28 mouse cellular contexts compared by ENCODE assay signal in genomic region chr6:15463390-15463789, GRCm38 (mm10).
"Had no signal": no experiment of that assay in that cellular context is flagged by ENCODE, and none has a peak within 500 bp of the region (broad histone marks: within the 10 kb centered on the region; RNA-seq: fewer than 3 reads in every experiment).

No protein-coding gene starts in this region.

- H3K9me3 ChIP-seq: heart, embryonic 13.5 days; heart, embryonic 15.5 days; hindbrain, embryonic 10.5 days; hindbrain, embryonic 12.5 days; intestine, embryonic 15.5 days; limb, embryonic 13.5 days; limb, embryonic 15.5 days; liver, embryonic 12.5 days had no signal

- H3K36me3 ChIP-seq: heart, embryonic 13.5 days; heart, embryonic 15.5 days; hindbrain, embryonic 10.5 days; hindbrain, embryonic 12.5 days; intestine, embryonic 15.5 days; limb, embryonic 13.5 days; limb, embryonic 15.5 days; liver, embryonic 12.5 days had no signal

- H3K27ac ChIP-seq: heart, adult 2 months; heart, embryonic 13.5 days; heart, embryonic 15.5 days; hindbrain, embryonic 10.5 days; hindbrain, embryonic 12.5 days; hindbrain, embryonic 14.5 days; intestine, embryonic 15.5 days; layer of hippocampus, adult 2 months; limb, embryonic 13.5 days; limb, embryonic 15.5 days; liver, embryonic 12.5 days; liver, embryonic 14.5 days had no signal

- ATAC-seq: hindbrain, embryonic 16.5 days; inflammation-experienced regulatory T-cells, adult 6 months; intestine, embryonic 15.5 days; intestine, postnatal 0 days; liver, embryonic 12.5 days had no signal

- DNase-seq: gastrocnemius, postnatal 14 days; gastrocnemius, postnatal 36 days; heart, adult 2 months; heart, postnatal 14 days; heart, postnatal 36 days; kidney, adult 18-20 months; kidney, adult 8-10 months; kidney, postnatal 10 days; kidney, postnatal 25 days; kidney, postnatal 4 days; layer of hippocampus, adult 9-11 months; layer of hippocampus, postnatal 36 days; left cerebral cortex, postnatal 4 days had no signal

- H3K27me3 ChIP-seq: heart, embryonic 13.5 days; heart, embryonic 15.5 days; hindbrain, embryonic 12.5 days; intestine, embryonic 15.5 days; limb, embryonic 13.5 days; limb, embryonic 15.5 days; liver, embryonic 12.5 days had no signal

- H3K4me1 ChIP-seq: heart, embryonic 13.5 days; heart, embryonic 15.5 days; hindbrain, embryonic 12.5 days; intestine, embryonic 15.5 days; limb, embryonic 13.5 days; limb, embryonic 15.5 days; liver, embryonic 12.5 days had no signal

- H3K9ac ChIP-seq: heart, embryonic 13.5 days; heart, embryonic 15.5 days; hindbrain, embryonic 12.5 days; hindbrain, embryonic 14.5 days; intestine, embryonic 15.5 days; limb, embryonic 13.5 days; limb, embryonic 15.5 days; liver, embryonic 12.5 days; liver, embryonic 14.5 days had no signal

- H3K4me3 ChIP-seq: heart, adult 2 months; heart, embryonic 13.5 days; heart, embryonic 15.5 days; hindbrain, embryonic 10.5 days; hindbrain, embryonic 12.5 days; intestine, embryonic 15.5 days; layer of hippocampus, adult 2 months; limb, embryonic 13.5 days; limb, embryonic 15.5 days; liver, embryonic 12.5 days had no signal

- H3K4me2 ChIP-seq: heart, embryonic 11.5 days; heart, embryonic 13.5 days; heart, embryonic 15.5 days; hindbrain, embryonic 12.5 days; hindbrain, embryonic 14.5 days; intestine, embryonic 15.5 days; limb, embryonic 13.5 days; limb, embryonic 15.5 days; liver, embryonic 12.5 days had no signal
